Mouse (Mus musculus): ENCODE measurements at regions not wholly inside any gene's neighbourhood (a gene's known extent, or its start where the extent isn't known, plus 50 kb on each side); places are given as distances from the start of the nearest gene placed in this dataset.

- Histone ChIP-seq H3K27me3 (ENCODE audit: control insufficient read depth, insufficient read depth, low read length, poor library complexity, severe bottlenecking) (no peaks in the 10 kb centered on the region), H3K9ac (ENCODE audit: low read depth, poor library complexity, severe bottlenecking) (no peak overlapping the region), H3K4me3 (ENCODE audit: low read depth, low read length) (no peak overlapping the region), H3K4me1 (ENCODE audit: control insufficient read depth, insufficient read depth, low read length) (peaks cover 2% of the 10 kb centered on the region), H3K36me3 (ENCODE audit: control insufficient read depth, insufficient read depth, low read length, poor library complexity, severe bottlenecking) (no peaks in the 10 kb centered on the region), H3K27ac (ENCODE audit: insufficient read depth, low read length) (no peak overlapping the region), H3K9me3 (replicated peaks; ENCODE audit: control insufficient read depth, insufficient read depth, low read length, poor library complexity, severe bottlenecking) (peaks cover 4% of the 10 kb centered on the region; the same call in 1 of the 2 replicates)
- no peak for TF ChIP-seq POLR2A (IDR thresholded peaks at IDR 0.05; ENCODE audit: insufficient read depth, low read length)
- no peak for TF ChIP-seq CTCF (IDR thresholded peaks at IDR 0.05; ENCODE audit: low read depth, low read length)
- no peak for TF ChIP-seq EP300 (IDR thresholded peaks at IDR 0.05; ENCODE audit: insufficient read depth, low read depth, low read length)
These were observed 250.8 kb downstream of the Casp12 start for GRCm38 (mm10) chr9:5595891-5596635.

- TF ChIP-seq POLR2A (IDR thresholded peaks at IDR 0.05; ENCODE audit: insufficient read depth, low read length) = no peak
- TF ChIP-seq EP300 (IDR thresholded peaks at IDR 0.05; ENCODE audit: insufficient read depth, low read depth, low read length) = no peak
- no peak for TF ChIP-seq CTCF (IDR thresholded peaks at IDR 0.05; ENCODE audit: low read depth, low read length)
- no peaks in the 10 kb centered on the region for H3K27me3 ChIP-seq (ENCODE audit: control insufficient read depth, insufficient read depth, low read length, poor library complexity, severe bottlenecking)
- H3K4me1 ChIP-seq (ENCODE audit: control insufficient read depth, insufficient read depth, low read length) = no peaks in the 10 kb centered on the region
- H3K9me3 ChIP-seq (replicated peaks; ENCODE audit: control insufficient read depth, insufficient read depth, low read length, poor library complexity, severe bottlenecking) = no peaks in the 10 kb centered on the region
- no peak overlapping the region for H3K4me3 ChIP-seq (ENCODE audit: low read depth, low read length)
- no peak overlapping the region for H3K27ac ChIP-seq (ENCODE audit: insufficient read depth, low read length)
- H3K9ac ChIP-seq (ENCODE audit: low read depth, poor library complexity, severe bottlenecking) = no peak overlapping the region
- no peaks in the 10 kb centered on the region for H3K36me3 ChIP-seq (ENCODE audit: control insufficient read depth, insufficient read depth, low read length, poor library complexity, severe bottlenecking)
These were observed 258.8 kb downstream of the Casp12 start for GRCm38 (mm10) chr9:5604019-5604418.

- no peak for TF ChIP-seq EP300 (IDR thresholded peaks at IDR 0.05; ENCODE audit: insufficient read depth, low read depth, low read length)
- no peak for TF ChIP-seq POLR2A (IDR thresholded peaks at IDR 0.05; ENCODE audit: insufficient read depth, low read length)
- no peak for TF ChIP-seq CTCF (IDR thresholded peaks at IDR 0.05; ENCODE audit: low read depth, low read length)
- H3K9me3 ChIP-seq (replicated peaks; ENCODE audit: control insufficient read depth, insufficient read depth, low read length, poor library complexity, severe bottlenecking) = no peaks in the 10 kb centered on the region
- no peaks in the 10 kb centered on the region for H3K4me1 ChIP-seq (ENCODE audit: control insufficient read depth, insufficient read depth, low read length)
- no peak overlapping the region for H3K4me3 ChIP-seq (ENCODE audit: low read depth, low read length)
- H3K36me3 ChIP-seq (ENCODE audit: control insufficient read depth, insufficient read depth, low read length, poor library complexity, severe bottlenecking) = no peaks in the 10 kb centered on the region
- no peak overlapping the region for H3K27ac ChIP-seq (ENCODE audit: insufficient read depth, low read length)
- H3K9ac ChIP-seq (ENCODE audit: low read depth, poor library complexity, severe bottlenecking) = no peak overlapping the region
- H3K27me3 ChIP-seq (ENCODE audit: control insufficient read depth, insufficient read depth, low read length, poor library complexity, severe bottlenecking) = no peaks in the 10 kb centered on the region
These were observed 259.8 kb downstream of the Casp12 start for GRCm38 (mm10) chr9:5605015-5605414.

GRCm38 (mm10) chr9:5616725-5617124 lies 271.5 kb downstream of the Casp12 start:
- H3K9me3 ChIP-seq (replicated peaks; ENCODE audit: control insufficient read depth, insufficient read depth, low read length, poor library complexity, severe bottlenecking) = peaks cover 4% of the 10 kb centered on the region
- TF ChIP-seq POLR2A (IDR thresholded peaks at IDR 0.05; ENCODE audit: insufficient read depth, low read length) (no peak), CTCF (IDR thresholded peaks at IDR 0.05; ENCODE audit: low read depth, low read length) (no peak), EP300 (IDR thresholded peaks at IDR 0.05; ENCODE audit: insufficient read depth, low read depth, low read length) (no peak)
- no peaks in the 10 kb centered on the region for H3K36me3 ChIP-seq (ENCODE audit: control insufficient read depth, insufficient read depth, low read length, poor library complexity, severe bottlenecking)
- no peaks in the 10 kb centered on the region for H3K27me3 ChIP-seq (ENCODE audit: control insufficient read depth, insufficient read depth, low read length, poor library complexity, severe bottlenecking)
- no peak overlapping the region for H3K4me3 ChIP-seq (ENCODE audit: low read depth, low read length)
- no peak overlapping the region for H3K27ac ChIP-seq (ENCODE audit: insufficient read depth, low read length)
- no peaks in the 10 kb centered on the region for H3K4me1 ChIP-seq (ENCODE audit: control insufficient read depth, insufficient read depth, low read length)
- H3K9ac ChIP-seq (ENCODE audit: low read depth, poor library complexity, severe bottlenecking) = no peak overlapping the region

GRCm38 (mm10) chr9:5623396-5623795 lies 278.2 kb downstream of the Casp12 start:
- Histone ChIP-seq H3K9me3 (replicated peaks; ENCODE audit: control insufficient read depth, insufficient read depth, low read length, poor library complexity, severe bottlenecking) (no peaks in the 10 kb centered on the region), H3K9ac (ENCODE audit: low read depth, poor library complexity, severe bottlenecking) (no peak overlapping the region), H3K4me3 (ENCODE audit: low read depth, low read length) (no peak overlapping the region), H3K4me1 (ENCODE audit: control insufficient read depth, insufficient read depth, low read length) (no peaks in the 10 kb centered on the region), H3K36me3 (ENCODE audit: control insufficient read depth, insufficient read depth, low read length, poor library complexity, severe bottlenecking) (no peaks in the 10 kb centered on the region), H3K27me3 (ENCODE audit: control insufficient read depth, insufficient read depth, low read length, poor library complexity, severe bottlenecking) (no peaks in the 10 kb centered on the region), H3K27ac (ENCODE audit: insufficient read depth, low read length) (no peak overlapping the region)
- no peak for TF ChIP-seq CTCF (IDR thresholded peaks at IDR 0.05; ENCODE audit: low read depth, low read length)
- no peak for TF ChIP-seq EP300 (IDR thresholded peaks at IDR 0.05; ENCODE audit: insufficient read depth, low read depth, low read length)
- TF ChIP-seq POLR2A (IDR thresholded peaks at IDR 0.05; ENCODE audit: insufficient read depth, low read length) = no peak

GRCm38 (mm10) chr9:5627521-5627920 lies 282.3 kb downstream of the Casp12 start:
- no peak overlapping the region for H3K27ac ChIP-seq (ENCODE audit: insufficient read depth, low read length)
- H3K36me3 ChIP-seq (ENCODE audit: control insufficient read depth, insufficient read depth, low read length, poor library complexity, severe bottlenecking) = no peaks in the 10 kb centered on the region
- H3K9me3 ChIP-seq (replicated peaks; ENCODE audit: control insufficient read depth, insufficient read depth, low read length, poor library complexity, severe bottlenecking) = no peaks in the 10 kb centered on the region
- H3K27me3 ChIP-seq (ENCODE audit: control insufficient read depth, insufficient read depth, low read length, poor library complexity, severe bottlenecking) = no peaks in the 10 kb centered on the region
- TF ChIP-seq EP300 (IDR thresholded peaks at IDR 0.05; ENCODE audit: insufficient read depth, low read depth, low read length) = no peak
- TF ChIP-seq POLR2A (IDR thresholded peaks at IDR 0.05; ENCODE audit: insufficient read depth, low read length) = no peak
- TF ChIP-seq CTCF (IDR thresholded peaks at IDR 0.05; ENCODE audit: low read depth, low read length) = no peak
- no peaks in the 10 kb centered on the region for H3K4me1 ChIP-seq (ENCODE audit: control insufficient read depth, insufficient read depth, low read length)
- no peak overlapping the region for H3K4me3 ChIP-seq (ENCODE audit: low read depth, low read length)
- H3K9ac ChIP-seq (ENCODE audit: low read depth, poor library complexity, severe bottlenecking) = no peak overlapping the region
